Mouse (Mus musculus) limb, embryonic 10.5 days (tissue): ENCODE data around the gene Pifo. TPM values are rescaled to one million over a fixed set of nuclear protein-coding genes. Genes with fewer than 3 reads are reported as not detected.
A peak's percentile ranks its signal among the peaks of the same experiment; 100 is the strongest.
"Not testable (repeated sequence)": the region's sequence is repeated elsewhere in the genome, so short reads cannot be mapped to it uniquely, and the experiment has no call there.

ENCODE experiments used
- DNase-seq: peaks from one replicate; pipeline ENCODE4 v3.0.0-alpha.2; 2017; ENCODE audit warnings: low spot score
- H3K27ac ChIP-seq: fragments of 300-500 bp; sonication (generic); 2 replicates; pipeline ENCODE4 v1.5.1; 2016; ENCODE audit warnings: mild to moderate bottlenecking
- H3K27me3 ChIP-seq: fragments of 300-500 bp; sonication (generic); 2 replicates; pipeline ENCODE4 v1.6.1; 2016; ENCODE audit warnings: low read depth, mild to moderate bottlenecking; ENCODE audit not compliant: poor library complexity, severe bottlenecking
- H3K36me3 ChIP-seq: fragments of 300-500 bp; sonication (generic); 2 replicates; pipeline ENCODE4 v1.6.1; 2016; ENCODE audit warnings: mild to moderate bottlenecking, moderate library complexity
- H3K4me1 ChIP-seq: fragments of 300-500 bp; sonication (generic); 2 replicates; pipeline ENCODE4 v1.6.1; 2016
- H3K4me3 ChIP-seq: fragments of 300-500 bp; sonication (generic); 2 replicates; pipeline ENCODE4 v1.5.1; 2016; ENCODE audit warnings: mild to moderate bottlenecking, moderate library complexity
- H3K9me3 ChIP-seq: fragments of 300-500 bp; sonication (generic); replicated peaks from 2 replicates; pipeline ENCODE4 v1.6.1; 2016; ENCODE audit warnings: mild to moderate bottlenecking
- WGBS: fragments of 180-500 bp; shearing (Covaris S2); methylation state at CpG from one replicate; pipeline ENCODE4 v1.1.7; 2016; 5-methylcytosine and 5-hydroxymethylcytosine counted together
- polyA plus RNA-seq: library from polyadenylated mRNA; unstranded; fragments of >200 nt; fragmentation: Nextera tagmentation; extraction: Ambion mirVana; gene quantifications from 2 replicates; pipeline ENCODE4 v1.2.1, GENCODE M21; 2016

The Pifo gene
- not detected in 2 replicates for polyA plus RNA-seq

- Histone ChIP-seq H3K4me3 (no peak within 1 kb of the TSS), H3K27ac (no peak within 1 kb of the TSS), H3K4me1 (no peaks in the 10 kb centered on the region), H3K36me3 (no peaks in the 10 kb centered on the region), H3K27me3 (no peaks in the 10 kb centered on the region), H3K9me3 (no peaks in the 10 kb centered on the region)
- no peak for DNase-seq
- 88% methylated on average over 2 of the region's 2 CpGs for WGBS
Observed at GRCm38 (mm10) chr3:106014546-106014945, at the start of gene Pifo. Gene Pifo (minus strand): TSS chr3:106014646.

GRCm38 (mm10) chr3:106057966-106058365 lies 43.5 kb upstream of the Pifo start:
- Histone ChIP-seq H3K9me3 (no peaks in the 10 kb centered on the region), H3K27me3 (no peaks in the 10 kb centered on the region), H3K4me1 (no peaks in the 10 kb centered on the region), H3K36me3 (no peaks in the 10 kb centered on the region), H3K27ac (no peak overlapping the region), H3K4me3 (no peak overlapping the region)
- no peak for DNase-seq
- 82% methylated on average over 3 of the region's 3 CpGs for whole genome bisulfite sequencing

- no peaks in the 10 kb centered on the region for H3K36me3 ChIP-seq
- no peaks in the 10 kb centered on the region for H3K9me3 ChIP-seq
- no peak overlapping the region for H3K27ac ChIP-seq
- H3K4me3 ChIP-seq: no peak overlapping the region
- no peaks in the 10 kb centered on the region for H3K27me3 ChIP-seq
- no peak for DNase-seq
- no peaks in the 10 kb centered on the region for H3K4me1 ChIP-seq
- 70% methylated on average over 18 of the region's 18 CpGs for WGBS
Observed at GRCm38 (mm10) chr3:106051896-106052295, 37.5 kb upstream of the Pifo start.

GRCm38 (mm10) chr3:106040306-106040705 lies 25.9 kb upstream of the Pifo start:
- no peaks in the 10 kb centered on the region for H3K4me1 ChIP-seq
- DNase-seq: no peak
- no peaks in the 10 kb centered on the region for H3K9me3 ChIP-seq
- no peaks in the 10 kb centered on the region for H3K36me3 ChIP-seq
- WGBS: 89% methylated on average over 2 of the region's 2 CpGs
- no peaks in the 10 kb centered on the region for H3K27me3 ChIP-seq
- H3K4me3 ChIP-seq: no peak overlapping the region
- no peak overlapping the region for H3K27ac ChIP-seq

- no peaks in the 10 kb centered on the region for H3K36me3 ChIP-seq
- H3K27ac ChIP-seq: no peak within 1 kb of the TSS
- no peaks in the 10 kb centered on the region for H3K27me3 ChIP-seq
- DNase-seq: no peak
- H3K4me1 ChIP-seq: no peaks in the 10 kb centered on the region
- H3K9me3 ChIP-seq: no peaks in the 10 kb centered on the region
- 90% methylated on average over 1 of the region's 1 CpGs for WGBS
- no peak within 1 kb of the TSS for H3K4me3 ChIP-seq
Observed at GRCm38 (mm10) chr3:106032781-106033180, 18.3 kb upstream of the Pifo start, which contains the start of gene Chil5. Gene Chil5 (minus strand): TSS chr3:106032814.

GRCm38 (mm10) chr3:106024135-106024534 lies 9.7 kb upstream of the Pifo start:
- Histone ChIP-seq H3K27ac (no peak overlapping the region), H3K36me3 (no peaks in the 10 kb centered on the region), H3K4me3 (no peak overlapping the region), H3K4me1 (no peaks in the 10 kb centered on the region), H3K27me3 (no peaks in the 10 kb centered on the region), H3K9me3 (no peaks in the 10 kb centered on the region)
- 94% methylated on average over 2 of the region's 2 CpGs for WGBS
- DNase-seq: no peak

- no peaks in the 10 kb centered on the region for H3K27me3 ChIP-seq
- no peak overlapping the region for H3K4me3 ChIP-seq
- H3K4me1 ChIP-seq: no peaks in the 10 kb centered on the region
- H3K36me3 ChIP-seq: no peaks in the 10 kb centered on the region
- H3K27ac ChIP-seq: no peak overlapping the region
- no peak for DNase-seq
- no peaks in the 10 kb centered on the region for H3K9me3 ChIP-seq
Observed at GRCm38 (mm10) chr3:106021840-106022239, 7.4 kb upstream of the Pifo start.

- not testable (repeated sequence) for H3K27me3 ChIP-seq, H3K36me3 ChIP-seq, H3K9me3 ChIP-seq, DNase-seq, H3K4me1 ChIP-seq, H3K27ac ChIP-seq, H3K4me3 ChIP-seq
- 59% methylated on average over 10 of the region's 10 CpGs for WGBS
Observed at GRCm38 (mm10) chr3:106003360-106003759, 11.1 kb downstream of the Pifo start.

GRCm38 (mm10) chr3:106001416-106002370 lies 12.8 kb downstream of the Pifo start:
- Histone ChIP-seq H3K36me3 (no peaks in the 10 kb centered on the region), H3K4me3 (peak overlapping the region; percentile 34), H3K27me3 (no peaks in the 10 kb centered on the region), H3K27ac (no peak overlapping the region), H3K9me3 (no peaks in the 10 kb centered on the region), H3K4me1 (peaks cover 9% of the 10 kb centered on the region)
- DNase-seq: peak; percentile 67
- WGBS: 25% methylated on average over 17 of the region's 17 CpGs

GRCm38 (mm10) chr3:106000707-106001375 lies 13.6 kb downstream of the Pifo start:
- Histone ChIP-seq H3K4me3 (peak overlapping the region; percentile 34), H3K9me3 (no peaks in the 10 kb centered on the region), H3K4me1 (peaks cover 9% of the 10 kb centered on the region), H3K27me3 (no peaks in the 10 kb centered on the region), H3K36me3 (no peaks in the 10 kb centered on the region), H3K27ac (no peak overlapping the region)
- no peak for DNase-seq
- WGBS: 21% methylated on average over 11 of the region's 11 CpGs

GRCm38 (mm10) chr3:105994730-105995129 lies 19.7 kb downstream of the Pifo start:
- H3K36me3 ChIP-seq: no peaks in the 10 kb centered on the region
- no peak for DNase-seq
- H3K27me3 ChIP-seq: no peaks in the 10 kb centered on the region
- no peak overlapping the region for H3K27ac ChIP-seq
- H3K9me3 ChIP-seq: no peaks in the 10 kb centered on the region
- H3K4me1 ChIP-seq: 0 out of 2 replicates have a peak, but pooled peaks cover 2% of the 10 kb centered on the region
- 31% methylated on average over 2 of the region's 2 CpGs for WGBS
- no peak overlapping the region for H3K4me3 ChIP-seq

- Histone ChIP-seq H3K4me1 (0 out of 2 replicates have a peak, but pooled peaks cover 2% of the 10 kb centered on the region), H3K27me3 (no peaks in the 10 kb centered on the region), H3K4me3 (no peak overlapping the region), H3K36me3 (no peaks in the 10 kb centered on the region), H3K9me3 (no peaks in the 10 kb centered on the region), H3K27ac (no peak overlapping the region)
- WGBS: 40% methylated on average over 4 of the region's 4 CpGs
- DNase-seq: peak; percentile 46
Observed at GRCm38 (mm10) chr3:105991653-105992283, 22.7 kb downstream of the Pifo start.

- H3K27me3 ChIP-seq, H3K9me3 ChIP-seq, H3K36me3 ChIP-seq, DNase-seq, H3K4me3 ChIP-seq, H3K4me1 ChIP-seq, H3K27ac ChIP-seq: not testable (repeated sequence)
- 74% methylated on average over 5 of the region's 5 CpGs for whole genome bisulfite sequencing
Observed at GRCm38 (mm10) chr3:105989611-105990010, 24.8 kb downstream of the Pifo start.
